Mouse (Mus musculus) kidney, embryonic 14.5 days (tissue): Measurements from ENCODE around the gene Mical2. TPM values are rescaled to one million over a fixed set of nuclear protein-coding genes. Genes with fewer than 3 reads are reported as not detected.

Experiments used
- ATAC-seq: fragments of 200-750 bp; cut with Nextera tagmentation; 2 replicates; pipeline ENCODE4 v1.8.0; 2017; ENCODE audit warnings: moderate number of reproducible peaks, mild to moderate bottlenecking, moderate TSS enrichment, moderate library complexity; ENCODE audit not compliant: low FRiP score, low TSS enrichment
- H3K27ac ChIP-seq: fragments of 300-500 bp; sonication (generic); 2 replicates; pipeline ENCODE4 v1.5.1; 2014; ENCODE audit warnings: low read depth, mild to moderate bottlenecking, low read length, moderate library complexity, mixed read lengths
- H3K27me3 ChIP-seq: fragments of 300-500 bp; sonication (generic); 2 replicates; pipeline ENCODE4 v1.6.1; 2014; ENCODE audit warnings: mild to moderate bottlenecking, low read length; ENCODE audit not compliant: control insufficient read depth, insufficient read depth
- H3K36me3 ChIP-seq: fragments of 300-500 bp; sonication (generic); 2 replicates; pipeline ENCODE4 v1.6.1; 2014; ENCODE audit warnings: low read length, mixed read lengths; ENCODE audit not compliant: control insufficient read depth, insufficient read depth
- H3K4me1 ChIP-seq: fragments of 300-500 bp; sonication (generic); 2 replicates; pipeline ENCODE4 v1.6.1; 2014; ENCODE audit warnings: low read length, mixed read lengths; ENCODE audit not compliant: control insufficient read depth, insufficient read depth
- H3K4me2 ChIP-seq: fragments of 300-500 bp; sonication (generic); replicated peaks from 2 replicates; pipeline ENCODE4 v1.6.1; 2014; ENCODE audit warnings: low read depth, mild to moderate bottlenecking, low read length
- H3K4me3 ChIP-seq: fragments of 300-500 bp; sonication (generic); 2 replicates; pipeline ENCODE4 v1.5.1; 2014; ENCODE audit warnings: mild to moderate bottlenecking, low read length
- H3K9ac ChIP-seq: fragments of 300-500 bp; sonication (generic); 2 replicates; pipeline ENCODE4 v1.6.1; 2014; ENCODE audit warnings: low read depth, mild to moderate bottlenecking, low read length, moderate library complexity
- H3K9me3 ChIP-seq: fragments of 300-500 bp; sonication (generic); 2 replicates; pipeline ENCODE4 v1.6.1; 2016; ENCODE audit warnings: low read length; ENCODE audit not compliant: control insufficient read depth
- WGBS: fragments of 180-500 bp; shearing (Covaris S2); extraction: QIAGEN DNeasy Blood & Tissue Kit; methylation state at CpG from one replicate; pipeline ENCODE4 v1.1.7; 2014; 5-methylcytosine and 5-hydroxymethylcytosine counted together
- polyA plus RNA-seq: library from polyadenylated mRNA; unstranded; fragments of >200 nt; fragmentation: Nextera tagmentation; extraction: Ambion mirVana; gene quantifications from 2 replicates; pipeline ENCODE4 v1.2.1, GENCODE M21; 2014

Mical2 gene
- polyA plus RNA-seq, 1 experiment from 2014 or later, result 7.7 TPM

DNA sequence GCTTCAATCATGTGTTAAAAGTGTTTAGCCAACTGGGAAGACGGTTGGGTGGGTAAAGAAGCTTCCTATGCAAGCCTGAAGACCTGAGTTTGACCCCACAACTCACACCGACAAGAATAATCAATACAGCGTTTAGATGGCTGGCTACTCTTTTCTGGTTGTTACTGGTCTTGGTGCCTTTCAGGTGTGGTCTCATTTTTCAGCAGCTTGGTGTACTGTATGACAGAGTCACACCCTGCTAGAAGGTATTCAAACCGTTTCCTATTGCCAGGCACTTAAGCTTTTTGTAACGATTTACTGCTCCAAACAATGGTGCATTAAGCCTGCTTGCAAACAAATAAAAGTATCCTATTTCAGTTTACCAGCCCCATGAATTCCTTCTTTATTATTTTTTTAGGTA, 226.8 kb downstream of the Mical2 start:
- Histone ChIP-seq H3K36me3 (no peaks in the 10 kb centered on the region), H3K27me3 (no peaks in the 10 kb centered on the region), H3K27ac (no peak overlapping the region), H3K9ac (no peak overlapping the region), H3K9me3 (no peaks in the 10 kb centered on the region), H3K4me3 (no peak overlapping the region), H3K4me2 (no peak overlapping the region), H3K4me1 (peaks cover 12% of the 10 kb centered on the region)
- WGBS, result 51% methylated on average over 5 of the region's 5 CpGs
- no peak for ATAC-seq

DNA sequence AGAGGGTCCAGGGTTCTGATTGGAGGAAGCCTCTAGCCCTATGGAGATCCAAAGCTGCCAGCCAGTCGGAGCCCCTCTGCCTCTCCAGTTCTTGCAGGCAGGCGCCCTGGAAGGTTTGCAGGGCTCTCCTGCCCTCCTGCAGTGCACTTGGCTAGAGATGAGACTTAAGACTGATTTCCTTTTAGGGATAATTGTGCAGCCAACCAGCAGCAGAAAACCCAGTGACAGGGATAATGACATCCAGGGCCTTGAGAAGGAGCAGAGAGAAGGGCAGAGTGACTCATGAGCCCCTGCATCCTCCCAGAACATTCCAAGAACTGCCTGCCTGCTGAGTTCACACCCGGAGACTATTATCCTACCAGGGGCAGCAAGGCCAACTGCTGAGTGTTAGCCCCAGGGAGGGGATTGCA, 228.2 kb downstream of the Mical2 start:
- Histone ChIP-seq H3K27me3 (no peaks in the 10 kb centered on the region), H3K4me3 (no peak overlapping the region), H3K4me1 (peaks cover 12% of the 10 kb centered on the region), H3K9ac (no peak overlapping the region), H3K9me3 (no peaks in the 10 kb centered on the region), H3K27ac (no peak overlapping the region; the same call in 1 of the 2 replicates), H3K4me2 (no peak overlapping the region), H3K36me3 (no peaks in the 10 kb centered on the region)
- ATAC-seq, result no peak
- 28% methylated on average over 3 of the region's 3 CpGs for WGBS

DNA sequence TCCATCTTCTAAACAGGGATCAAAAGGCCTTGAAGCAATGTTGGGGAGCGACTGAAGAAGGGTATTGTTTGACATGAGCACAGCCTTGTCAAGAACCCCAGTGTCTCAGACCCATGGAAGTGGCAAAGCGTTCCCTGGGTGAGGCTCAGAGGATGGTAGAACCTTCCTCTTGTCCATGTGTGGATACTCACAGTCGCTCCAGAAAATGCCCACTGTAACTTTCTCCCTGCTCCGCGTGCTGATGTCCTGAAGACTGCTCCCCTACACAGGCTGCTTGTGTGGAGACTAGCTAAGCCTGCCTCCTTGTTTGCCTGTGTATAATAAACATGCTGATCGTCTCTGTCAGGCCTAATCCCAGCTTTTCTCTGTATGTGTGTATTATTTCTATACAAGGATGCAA, 228.7 kb downstream of the Mical2 start:
- Histone ChIP-seq H3K4me2 (no peak overlapping the region), H3K9me3 (no peaks in the 10 kb centered on the region), H3K27me3 (no peaks in the 10 kb centered on the region), H3K4me3 (no peak overlapping the region), H3K27ac (no peak overlapping the region), H3K9ac (no peak overlapping the region), H3K4me1 (peaks cover 12% of the 10 kb centered on the region), H3K36me3 (no peaks in the 10 kb centered on the region)
- no peak for ATAC-seq
- WGBS, result 71% methylated on average over 6 of the region's 6 CpGs

DNA sequence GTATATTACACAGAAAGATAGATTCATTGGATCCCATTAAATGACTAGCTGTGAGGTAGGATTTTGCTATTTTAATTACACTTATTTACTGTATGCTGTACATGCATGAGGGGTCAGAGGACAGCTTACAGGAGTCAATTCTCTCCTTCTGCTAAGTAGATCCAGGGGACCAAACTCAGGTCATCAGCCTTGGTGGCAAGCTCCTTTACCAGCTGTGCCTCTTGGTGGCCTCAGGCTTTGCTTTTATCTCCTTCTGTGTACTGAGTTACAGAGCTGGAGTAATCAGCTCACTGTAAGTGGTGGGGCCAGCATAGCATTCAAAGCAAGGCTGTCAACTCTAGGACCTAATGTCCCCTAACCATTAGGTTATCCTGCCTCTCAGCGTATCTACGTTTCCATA, 229.3 kb downstream of the Mical2 start:
- no peak for ATAC-seq
- H3K36me3 ChIP-seq, result no peaks in the 10 kb centered on the region
- no peak overlapping the region for H3K4me3 ChIP-seq
- 91% methylated on average over 2 of the region's 2 CpGs for WGBS
- H3K4me2 ChIP-seq, result no peak overlapping the region
- H3K27ac ChIP-seq, result no peak overlapping the region
- no peaks in the 10 kb centered on the region for H3K9me3 ChIP-seq
- no peaks in the 10 kb centered on the region for H3K27me3 ChIP-seq
- no peak overlapping the region for H3K9ac ChIP-seq
- peaks cover 14% of the 10 kb centered on the region for H3K4me1 ChIP-seq

DNA sequence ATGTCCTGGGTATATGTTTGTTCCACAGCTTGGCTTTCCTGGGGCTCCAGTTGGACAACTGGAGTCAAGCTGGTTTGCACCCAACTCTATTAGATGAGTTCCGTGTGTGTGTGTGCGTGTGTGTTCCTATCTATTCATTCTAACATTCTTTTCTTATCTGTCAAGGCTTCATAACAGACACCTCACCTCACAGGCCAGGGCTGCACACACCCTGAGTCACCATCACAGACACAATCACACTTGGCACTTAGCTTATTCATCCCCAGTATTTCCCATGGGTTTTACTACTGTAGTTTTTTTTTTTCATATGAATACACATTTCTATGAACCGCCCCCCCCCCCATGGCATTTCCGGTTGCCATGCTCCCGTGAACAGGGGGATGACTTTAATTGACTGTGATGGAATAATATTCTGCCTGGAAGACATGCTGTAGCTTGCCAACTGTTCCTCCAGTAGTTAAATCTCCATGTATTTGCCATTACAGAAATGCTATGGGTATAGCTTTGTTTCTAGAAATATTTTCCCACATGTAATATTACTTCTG, 230.0 kb downstream of the Mical2 start:
- Histone ChIP-seq H3K27me3 (no peaks in the 10 kb centered on the region), H3K36me3 (no peaks in the 10 kb centered on the region), H3K9me3 (no peaks in the 10 kb centered on the region), H3K4me3 (no peak overlapping the region), H3K27ac (no peak overlapping the region), H3K9ac (no peak overlapping the region), H3K4me2 (no peak overlapping the region), H3K4me1 (peaks cover 21% of the 10 kb centered on the region)
- 94% methylated on average over 5 of the region's 5 CpGs for WGBS
- ATAC-seq, result no peak

DNA sequence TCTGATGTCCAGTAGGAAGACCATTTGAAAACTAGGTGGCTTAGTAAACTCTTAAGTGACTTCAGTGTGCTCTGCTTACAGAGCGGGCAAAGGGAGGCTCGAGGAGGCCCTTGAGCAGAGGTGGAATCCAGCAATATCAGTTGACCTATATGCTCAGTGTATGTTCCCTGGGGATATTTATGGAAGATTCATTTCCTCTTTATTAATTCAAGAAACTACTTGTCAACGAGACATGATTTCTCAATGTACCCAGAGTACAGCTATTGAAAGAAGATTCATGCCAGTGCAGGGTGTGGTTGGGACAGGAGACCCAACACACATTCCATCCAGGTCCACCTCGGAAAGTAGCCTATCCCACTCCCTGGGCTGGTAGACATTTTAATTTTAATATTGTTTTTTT, 231.7 kb downstream of the Mical2 start:
- WGBS, result 87% methylated on average over 4 of the region's 4 CpGs

DNA sequence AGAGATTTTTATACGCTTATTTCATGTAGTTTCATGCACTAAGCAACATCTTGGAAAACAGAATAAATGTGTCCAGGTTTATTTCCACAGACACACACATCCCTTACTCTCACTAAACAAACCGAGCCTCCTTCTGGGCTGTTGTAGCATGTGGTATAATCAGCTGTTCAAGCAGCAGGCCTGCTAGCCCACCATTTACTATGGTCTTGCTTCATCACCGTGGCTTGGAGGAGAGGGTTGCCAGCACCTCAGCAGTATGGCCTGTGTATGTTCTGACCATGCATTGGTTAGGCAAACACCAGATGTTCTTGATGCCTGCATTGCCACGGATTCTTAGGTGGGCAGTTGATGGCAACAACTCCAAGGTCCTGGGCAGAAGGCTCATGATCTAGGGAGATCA, 232.3 kb downstream of the Mical2 start:
- no peak overlapping the region for H3K4me3 ChIP-seq
- H3K9ac ChIP-seq, result no peak overlapping the region
- no peaks in the 10 kb centered on the region for H3K36me3 ChIP-seq
- H3K9me3 ChIP-seq, result no peaks in the 10 kb centered on the region
- H3K27me3 ChIP-seq, result no peaks in the 10 kb centered on the region
- 84% methylated on average over 4 of the region's 4 CpGs for WGBS
- no peak for ATAC-seq
- no peak overlapping the region for H3K4me2 ChIP-seq
- H3K27ac ChIP-seq, result no peak overlapping the region
- peaks cover 37% of the 10 kb centered on the region for H3K4me1 ChIP-seq

More for the DNA sequence above, 231.7 kb downstream of the Mical2 start:
- H3K36me3 ChIP-seq, result no peaks in the 10 kb centered on the region
- no peaks in the 10 kb centered on the region for H3K27me3 ChIP-seq
- H3K4me2 ChIP-seq, result no peak overlapping the region
- H3K27ac ChIP-seq, result no peak overlapping the region
- H3K4me3 ChIP-seq, result no peak overlapping the region
- H3K9ac ChIP-seq, result no peak overlapping the region
- no peaks in the 10 kb centered on the region for H3K9me3 ChIP-seq
- peaks cover 32% of the 10 kb centered on the region for H3K4me1 ChIP-seq
- no peak for ATAC-seq

DNA sequence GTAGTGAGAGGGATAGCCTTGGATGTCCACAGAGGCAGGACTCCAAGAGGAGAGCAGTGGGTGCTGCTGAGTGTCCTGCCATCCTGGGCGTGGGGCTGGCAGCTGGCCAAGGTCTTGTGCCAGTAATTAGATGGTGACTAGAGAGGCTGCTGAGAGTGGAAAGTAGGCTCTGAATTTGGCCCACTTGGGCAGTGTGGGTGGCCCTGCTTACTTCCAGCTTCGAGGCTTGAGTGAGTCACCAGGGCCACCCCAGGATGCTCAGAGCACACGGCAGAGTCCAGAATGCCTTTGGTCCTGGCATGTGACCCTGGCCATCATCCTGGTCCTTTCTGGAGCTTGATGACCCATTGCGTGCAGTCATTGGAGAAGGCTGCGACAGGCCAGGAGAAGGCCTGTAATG, 232.8 kb downstream of the Mical2 start:
- 40% methylated on average over 5 of the region's 5 CpGs for WGBS
- Histone ChIP-seq H3K27me3 (no peaks in the 10 kb centered on the region), H3K9me3 (no peaks in the 10 kb centered on the region), H3K4me3 (no peak overlapping the region), H3K4me2 (no peak overlapping the region), H3K9ac (no peak overlapping the region), H3K4me1 (peaks cover 42% of the 10 kb centered on the region), H3K27ac (no peak overlapping the region), H3K36me3 (no peaks in the 10 kb centered on the region)
- ATAC-seq, result peak; percentile 33; the same call in 1 of the 2 replicates
